In the genomic region with DNA sequence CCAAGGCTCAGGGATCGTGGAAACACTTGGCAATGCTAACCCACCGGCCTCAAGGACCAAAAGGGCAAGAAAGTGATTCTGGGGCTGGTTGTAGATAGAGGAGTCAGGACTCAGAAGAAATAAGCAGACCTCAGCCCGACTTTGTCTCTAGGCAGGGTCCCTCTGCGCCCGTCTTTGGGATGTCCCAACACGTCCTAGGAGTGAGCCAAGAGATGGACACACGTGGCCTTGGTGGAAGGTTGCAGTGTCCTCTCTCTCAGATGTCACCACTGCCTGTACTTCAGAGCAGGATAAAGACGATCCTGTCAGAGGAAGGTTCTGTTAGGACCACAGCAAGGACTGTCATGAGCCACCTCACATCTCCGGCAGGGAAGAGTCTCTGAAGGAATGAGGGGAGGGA, we compare ENCODE assay signal across 16 mouse cellular contexts. TPM values are rescaled to one million over a fixed set of nuclear protein-coding genes. Genes with fewer than 3 reads are reported as not detected.
DNase-seq lines count a peak whose midpoint lies in the region; ATAC-seq and TF ChIP-seq lines count a peak whose summit lies in the region.
"Had no signal": no experiment of that assay in that cellular context is flagged by ENCODE, and none has a peak within 500 bp of the region (broad histone marks: within the 10 kb centered on the region; RNA-seq: fewer than 3 reads in every experiment).

No protein-coding gene starts in this region.

- H3K27ac ChIP-seq in hindbrain, embryonic 11.5 days (ENCODE audit: low read depth, low read length), result no peak overlapping the region
- no peak overlapping the region for H3K27ac ChIP-seq in hindbrain, embryonic 16.5 days (ENCODE audit: low read depth, low read length)
- H3K27ac ChIP-seq in midbrain, embryonic 13.5 days, result no peak overlapping the region
- no peak overlapping the region for H3K27ac ChIP-seq in midbrain, embryonic 10.5 days (replicated peaks)
- H3K27ac ChIP-seq in intestine, postnatal 0 days (ENCODE audit: low read depth, low read length), result peak overlapping the region; percentile 81
- H3K27ac ChIP-seq: lung, embryonic 15.5 days had no signal

- DNase-seq in adrenal gland, adult (ENCODE audit: inconsistent age in 2 of 2, low spot score in 1 of 2), result peak; percentile 81 to 86
- no peak for DNase-seq in adrenal gland, postnatal 25 days
- DNase-seq in hindbrain, embryonic 11.5 days (ENCODE audit: low spot score), result no peak
- no peak for DNase-seq in midbrain, embryonic 10.5 days (ENCODE audit: low spot score)
- no peak for DNase-seq in cerebellum, postnatal 10 days
- DNase-seq: cerebellum, adult 9-11 months; right cerebral cortex, adult 18-20 months had no signal

- 0 out of 2 replicates have a peak overlapping the region, but pooled peaks have one; percentile 16 for H3K9ac ChIP-seq in hindbrain, embryonic 11.5 days (ENCODE audit: low read depth, low read length)
- H3K9ac ChIP-seq in hindbrain, embryonic 16.5 days (ENCODE audit: low read depth, low read length), result no peak overlapping the region
- H3K9ac ChIP-seq in midbrain, embryonic 13.5 days (replicated peaks), result 0 out of 2 replicates have a peak overlapping the region, but pooled peaks have one; percentile 24
- H3K9ac ChIP-seq in intestine, postnatal 0 days (ENCODE audit: low read depth, low read length), result peak overlapping the region; percentile 13; the same call in 1 of the 2 replicates
- H3K9ac ChIP-seq: lung, embryonic 15.5 days had no signal

- no peaks in the 10 kb centered on the region for H3K4me1 ChIP-seq in hindbrain, embryonic 11.5 days (replicated peaks; ENCODE audit: control insufficient read depth, insufficient read depth, low read length)
- H3K4me1 ChIP-seq in hindbrain, embryonic 16.5 days (ENCODE audit: control insufficient read depth, insufficient read depth, low read depth, low read length), result peaks cover 1% of the 10 kb centered on the region
- H3K4me1 ChIP-seq in midbrain, embryonic 13.5 days (replicated peaks), result peaks cover 9% of the 10 kb centered on the region
- peaks cover 18% of the 10 kb centered on the region for H3K4me1 ChIP-seq in midbrain, embryonic 10.5 days
- peaks cover 4% of the 10 kb centered on the region for H3K4me1 ChIP-seq in intestine, postnatal 0 days (replicated peaks; ENCODE audit: control insufficient read depth, insufficient read depth, low read length)

- H3K4me3 ChIP-seq in hindbrain, embryonic 11.5 days (ENCODE audit: low read depth, low read length), result no peak overlapping the region
- H3K4me3 ChIP-seq in hindbrain, embryonic 16.5 days (ENCODE audit: low read length), result no peak overlapping the region
- no peak overlapping the region for H3K4me3 ChIP-seq in midbrain, embryonic 13.5 days (replicated peaks)
- no peak overlapping the region for H3K4me3 ChIP-seq in midbrain, embryonic 10.5 days
- no peak overlapping the region for H3K4me3 ChIP-seq in intestine, postnatal 0 days (ENCODE audit: low read depth, low read length)
- H3K4me3 ChIP-seq: lung, embryonic 15.5 days had no signal

- no peaks in the 10 kb centered on the region for H3K9me3 ChIP-seq in hindbrain, embryonic 11.5 days (ENCODE audit: control insufficient read depth, low read length)
- H3K9me3 ChIP-seq in hindbrain, embryonic 16.5 days (ENCODE audit: control insufficient read depth, low read length), result no peaks in the 10 kb centered on the region
- no peaks in the 10 kb centered on the region for H3K9me3 ChIP-seq in midbrain, embryonic 13.5 days
- no peaks in the 10 kb centered on the region for H3K9me3 ChIP-seq in midbrain, embryonic 10.5 days (replicated peaks)
- H3K9me3 ChIP-seq in intestine, postnatal 0 days (ENCODE audit: control insufficient read depth), result no peaks in the 10 kb centered on the region
- H3K9me3 ChIP-seq: lung, embryonic 15.5 days had no signal

- ATAC-seq in hindbrain, embryonic 11.5 days (ENCODE audit: low FRiP score), result no peak
- no peak for ATAC-seq in hindbrain, embryonic 16.5 days
- ATAC-seq in midbrain, embryonic 13.5 days, result no peak
- no peak for ATAC-seq in intestine, postnatal 0 days

- no peak overlapping the region for H3K4me2 ChIP-seq in hindbrain, embryonic 11.5 days (replicated peaks; ENCODE audit: low read depth, low read length)
- no peak overlapping the region for H3K4me2 ChIP-seq in hindbrain, embryonic 16.5 days (ENCODE audit: low read length)
- H3K4me2 ChIP-seq in midbrain, embryonic 13.5 days (replicated peaks), result no peak overlapping the region
- H3K4me2 ChIP-seq in intestine, postnatal 0 days (replicated peaks; ENCODE audit: low read depth), result no peak overlapping the region
- H3K4me2 ChIP-seq: lung, embryonic 15.5 days had no signal

- H3K36me3 ChIP-seq in hindbrain, embryonic 11.5 days (ENCODE audit: control insufficient read depth, insufficient read depth, low read length), result no peaks in the 10 kb centered on the region
- no peaks in the 10 kb centered on the region for H3K36me3 ChIP-seq in hindbrain, embryonic 16.5 days (ENCODE audit: control insufficient read depth, insufficient read depth, low read length)
- H3K36me3 ChIP-seq in midbrain, embryonic 13.5 days, result no peaks in the 10 kb centered on the region
- H3K36me3 ChIP-seq in midbrain, embryonic 10.5 days, result no peaks in the 10 kb centered on the region
- H3K36me3 ChIP-seq in intestine, postnatal 0 days (ENCODE audit: control insufficient read depth, insufficient read depth), result no peaks in the 10 kb centered on the region; the same call in 1 of the 2 replicates
- H3K36me3 ChIP-seq: lung, embryonic 15.5 days had no signal

- TF ChIP-seq CTCF in intestine, postnatal 0 days (IDR thresholded peaks at IDR 0.05; ENCODE audit: low read depth), result no peak

- 63% methylated on average over 9 of the region's 9 CpGs for WGBS in hindbrain, embryonic 11.5 days
- 59% methylated on average over 9 of the region's 9 CpGs for WGBS in hindbrain, embryonic 16.5 days
- 62% methylated on average over 9 of the region's 9 CpGs for WGBS in midbrain, embryonic 13.5 days
- 57% methylated on average over 9 of the region's 9 CpGs for WGBS in midbrain, embryonic 10.5 days
- 43% methylated on average over 9 of the region's 9 CpGs for WGBS in intestine, postnatal 0 days

- no peaks in the 10 kb centered on the region for H3K27me3 ChIP-seq in hindbrain, embryonic 11.5 days (ENCODE audit: control insufficient read depth, insufficient read depth, low read length)
- H3K27me3 ChIP-seq in hindbrain, embryonic 16.5 days (replicated peaks; ENCODE audit: control insufficient read depth, insufficient read depth, low read length), result no peaks in the 10 kb centered on the region
- H3K27me3 ChIP-seq in midbrain, embryonic 13.5 days, result no peaks in the 10 kb centered on the region
- H3K27me3 ChIP-seq in midbrain, embryonic 10.5 days (ENCODE audit: low read depth, poor library complexity, severe bottlenecking), result peaks cover 4% of the 10 kb centered on the region; the same call in 1 of the 2 replicates
- H3K27me3 ChIP-seq in intestine, postnatal 0 days (replicated peaks; ENCODE audit: control insufficient read depth, insufficient read depth, low read length), result no peaks in the 10 kb centered on the region
- H3K27me3 ChIP-seq: lung, embryonic 15.5 days had no signal

RNA-seq across cellular contexts. Expression of a gene that starts 5.9 kb away (rescaled TPM):
- total RNA-seq in adrenal gland, postnatal 25 days (2021), result 101 and 126 TPM in 2 replicates
- 62.6 and 67.4 TPM in 2 replicates for polyA plus RNA-seq in hindbrain, embryonic 11.5 days (2014; fragmentation: Nextera tagmentation; extraction: Ambion mirVana)
- polyA plus RNA-seq in hindbrain, embryonic 16.5 days (2015; fragmentation: Nextera tagmentation; extraction: Ambion mirVana), result 105 and 113 TPM in 2 replicates
- 89.7 and 93.8 TPM in 2 replicates for polyA plus RNA-seq in midbrain, embryonic 13.5 days (2015; fragmentation: Nextera tagmentation; extraction: Ambion mirVana)
- polyA plus RNA-seq in midbrain, embryonic 10.5 days (2016; fragmentation: Nextera tagmentation; extraction: Ambion mirVana), result 81.6 and 93.5 TPM in 2 replicates
- 177 and 201 TPM in 2 replicates for polyA plus RNA-seq in intestine, postnatal 0 days (2015; fragmentation: Nextera tagmentation; extraction: Ambion mirVana)

RNA-seq across cellular contexts. Expression of a gene that starts 29.2 kb away (rescaled TPM):
- 33.8 and 47.0 TPM in 2 replicates for total RNA-seq in adrenal gland, postnatal 25 days (2021)
- polyA plus RNA-seq in hindbrain, embryonic 11.5 days (2014; fragmentation: Nextera tagmentation; extraction: Ambion mirVana), result 7.0 and 8.1 TPM in 2 replicates
- polyA plus RNA-seq in hindbrain, embryonic 16.5 days (2015; fragmentation: Nextera tagmentation; extraction: Ambion mirVana), result 11.7 and 16.7 TPM in 2 replicates
- polyA plus RNA-seq in midbrain, embryonic 13.5 days (2015; fragmentation: Nextera tagmentation; extraction: Ambion mirVana), result 11.4 and 12.4 TPM in 2 replicates
- polyA plus RNA-seq in midbrain, embryonic 10.5 days (2016; fragmentation: Nextera tagmentation; extraction: Ambion mirVana), result 10.1 and 13.4 TPM in 2 replicates
- 3.6 and 4.0 TPM in 2 replicates for polyA plus RNA-seq in intestine, postnatal 0 days (2015; fragmentation: Nextera tagmentation; extraction: Ambion mirVana)

RNA-seq across cellular contexts. Expression of a gene that starts 35.0 kb away (rescaled TPM):
- 95.5 and 103 TPM in 2 replicates for total RNA-seq in adrenal gland, postnatal 25 days (2021)
- polyA plus RNA-seq in hindbrain, embryonic 11.5 days (2014; fragmentation: Nextera tagmentation; extraction: Ambion mirVana), result 42.1 and 46.8 TPM in 2 replicates
- 161 and 167 TPM in 2 replicates for polyA plus RNA-seq in hindbrain, embryonic 16.5 days (2015; fragmentation: Nextera tagmentation; extraction: Ambion mirVana)
- polyA plus RNA-seq in midbrain, embryonic 13.5 days (2015; fragmentation: Nextera tagmentation; extraction: Ambion mirVana), result 78.4 and 84.8 TPM in 2 replicates
- polyA plus RNA-seq in midbrain, embryonic 10.5 days (2016; fragmentation: Nextera tagmentation; extraction: Ambion mirVana), result 31.7 and 42.8 TPM in 2 replicates
- polyA plus RNA-seq in intestine, postnatal 0 days (2015; fragmentation: Nextera tagmentation; extraction: Ambion mirVana), result 15.2 and 17.1 TPM in 2 replicates

RNA-seq across cellular contexts. Expression of a gene that starts 35.6 kb away (rescaled TPM):
- total RNA-seq in adrenal gland, postnatal 25 days (2021), result 22.8 and 34.2 TPM in 2 replicates
- polyA plus RNA-seq in hindbrain, embryonic 11.5 days (2014; fragmentation: Nextera tagmentation; extraction: Ambion mirVana), result 0.50 and 0.82 TPM in 2 replicates
- polyA plus RNA-seq in hindbrain, embryonic 16.5 days (2015; fragmentation: Nextera tagmentation; extraction: Ambion mirVana), result 0.26 and 0.31 TPM in 2 replicates
- polyA plus RNA-seq in midbrain, embryonic 13.5 days (2015; fragmentation: Nextera tagmentation; extraction: Ambion mirVana), result 0.39 and 0.46 TPM in 2 replicates
- polyA plus RNA-seq in midbrain, embryonic 10.5 days (2016; fragmentation: Nextera tagmentation; extraction: Ambion mirVana), result 0.11 and 0.15 TPM in 2 replicates
- polyA plus RNA-seq in intestine, postnatal 0 days (2015; fragmentation: Nextera tagmentation; extraction: Ambion mirVana), result 1.8 and 2.3 TPM in 2 replicates

RNA-seq across cellular contexts. Expression of a gene that starts 44.5 kb away (rescaled TPM):
- total RNA-seq in adrenal gland, postnatal 25 days (2021), result 20.1 and 25.8 TPM in 2 replicates
- polyA plus RNA-seq in hindbrain, embryonic 11.5 days (2014; fragmentation: Nextera tagmentation; extraction: Ambion mirVana), result 0.71 and 0.98 TPM in 2 replicates
- not detected in 2 replicates for polyA plus RNA-seq in hindbrain, embryonic 16.5 days (2015; fragmentation: Nextera tagmentation; extraction: Ambion mirVana)
- polyA plus RNA-seq in midbrain, embryonic 13.5 days (2015; fragmentation: Nextera tagmentation; extraction: Ambion mirVana), result not detected in 2 replicates
- not detected in 2 replicates for polyA plus RNA-seq in midbrain, embryonic 10.5 days (2016; fragmentation: Nextera tagmentation; extraction: Ambion mirVana)
- polyA plus RNA-seq in intestine, postnatal 0 days (2015; fragmentation: Nextera tagmentation; extraction: Ambion mirVana), result 0.26 and 0.34 TPM in 2 replicates
- total RNA-seq: CH12.LX; heart, adult 8-10 months; layer of hippocampus, postnatal 10 days; left cerebral cortex, postnatal 36 days; megakaryocyte progenitor cell, adult 5-6 weeks had no signal
- polyA plus RNA-seq: lung, embryonic 15.5 days had no signal

Comparison
In these comparisons a context has a peak if more than half of its experiments do, and no peak if none do; other contexts are left out.
1. DNase-seq: peak in adrenal gland, adult (2 of 2); none in adrenal gland, postnatal 25 days (single experiment), hindbrain, embryonic 11.5 days (single experiment), midbrain, embryonic 10.5 days (single experiment) and cerebellum, postnatal 10 days (0 of 2).